Mouse (Mus musculus) heart, postnatal 14 days (tissue): ENCODE data around the gene Cd3eap. TPM values are rescaled to one million over a fixed set of nuclear protein-coding genes. Genes with fewer than 3 reads are reported as not detected.

Experiments
- DNase-seq, 2 experiments: peaks; one replicate each; pipeline ENCODE4 v3.0.0; 2021 to 2022
- intact Hi-C: fragments of 180-260 bp; cut with DNase I; formaldehyde crosslinking; loops from one replicate; pipeline ENCODE4 v1.15.1; 2025
- total RNA-seq, 2 experiments: library from RNA; stranded (reverse); gene quantifications; 2 replicates each; pipeline ENCODE4 v1.2.3; 2021

Gene Cd3eap
- total RNA-seq, 2 experiments from 2014 or later = 6.5 to 9.4 TPM

DNA sequence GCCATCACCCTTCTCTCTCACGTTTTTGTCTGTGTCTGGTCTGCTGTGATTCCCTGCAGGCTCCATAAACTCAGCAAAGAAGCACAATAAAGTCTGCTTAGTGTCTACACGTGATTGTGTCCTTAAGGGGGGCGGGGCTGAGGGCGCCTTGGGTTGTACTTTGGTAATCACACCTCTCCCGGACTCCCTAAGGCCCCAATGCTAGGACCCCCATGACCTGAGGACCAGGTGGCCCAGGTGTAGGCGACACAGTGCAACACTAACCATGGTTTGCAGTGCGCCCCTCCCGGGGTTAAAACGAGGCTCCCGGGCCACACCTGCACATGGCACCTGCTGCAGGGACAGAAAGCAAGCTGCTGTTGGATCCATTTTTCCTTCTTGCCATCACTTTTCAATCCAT lies 18.0 kb downstream of the Cd3eap start:
- intact Hi-C loops = loop anchor here (5.0 kb wide), 1 partner anchor 164 kb away; the partner anchor contains the start of gene Eml2
- DNase-seq = no peak

DNA sequence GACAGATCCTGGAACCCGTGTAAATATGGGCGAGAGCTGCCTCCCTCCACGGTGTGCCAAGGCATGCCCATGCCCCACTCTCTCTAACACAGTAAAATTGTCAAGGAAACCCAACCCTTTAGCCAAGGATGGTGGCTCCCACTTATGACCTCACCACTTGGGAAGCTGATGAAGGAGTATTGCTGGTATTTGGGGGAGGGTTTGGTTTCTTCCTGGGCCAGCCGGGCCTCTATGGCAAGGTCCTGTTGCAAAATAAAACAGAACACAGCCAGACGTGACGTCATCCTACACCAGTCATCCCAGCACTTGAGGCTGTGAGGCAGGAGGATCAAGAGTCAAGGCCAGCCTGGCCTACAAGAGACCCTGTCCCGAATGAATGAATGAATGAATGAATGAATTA lies 20.7 kb downstream of the Cd3eap start:
- DNase-seq = no peak
- intact Hi-C loops = no loop called here

GRCm38 (mm10) chr7:19338060-19338459 lies 21.2 kb downstream of the Cd3eap start:
- no peak for DNase-seq
- intact Hi-C loops = no loop called here

DNA sequence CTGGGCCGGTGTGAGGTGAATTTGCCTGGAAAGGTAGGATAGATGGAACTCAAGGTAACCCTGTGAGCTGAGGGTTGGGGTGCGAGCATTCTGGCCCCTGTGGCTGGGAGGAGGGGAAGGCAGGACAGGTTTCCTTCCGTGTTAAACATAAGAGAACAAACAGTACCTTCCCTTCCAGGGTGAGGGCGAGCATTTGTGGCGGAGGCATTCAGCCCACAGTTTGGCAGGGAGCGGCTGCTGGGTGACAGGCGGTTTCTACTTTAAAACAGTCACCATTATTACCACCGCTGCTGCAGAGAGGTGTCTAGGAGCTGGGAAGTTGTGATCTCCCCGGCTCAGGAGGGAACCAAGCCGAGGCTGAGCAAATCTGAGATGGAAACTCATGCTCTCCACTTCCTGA lies 22.2 kb downstream of the Cd3eap start:
- DNase-seq = no peak
- intact Hi-C loops = no loop called here

DNA sequence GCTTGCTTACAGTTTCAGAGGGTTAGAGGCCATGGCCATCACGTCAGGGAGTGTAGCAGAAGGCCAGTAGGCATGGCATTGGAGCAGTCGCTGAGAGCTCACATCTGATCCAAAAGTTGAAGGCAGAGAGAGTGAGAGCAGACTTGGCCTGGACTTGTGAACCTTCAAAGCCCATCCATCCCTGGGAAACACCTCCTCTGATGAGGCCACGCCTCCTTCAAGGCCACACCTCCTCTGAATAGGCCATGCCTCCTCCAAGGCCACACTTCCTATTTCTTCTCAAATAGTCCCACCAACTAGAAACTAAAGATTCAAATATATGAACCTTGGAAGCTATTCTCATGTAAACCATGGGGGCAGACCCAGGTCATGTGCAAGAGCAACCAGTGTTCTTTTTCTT lies 23.7 kb downstream of the Cd3eap start:
- intact Hi-C loops = no loop called here
- DNase-seq = no peak

DNA sequence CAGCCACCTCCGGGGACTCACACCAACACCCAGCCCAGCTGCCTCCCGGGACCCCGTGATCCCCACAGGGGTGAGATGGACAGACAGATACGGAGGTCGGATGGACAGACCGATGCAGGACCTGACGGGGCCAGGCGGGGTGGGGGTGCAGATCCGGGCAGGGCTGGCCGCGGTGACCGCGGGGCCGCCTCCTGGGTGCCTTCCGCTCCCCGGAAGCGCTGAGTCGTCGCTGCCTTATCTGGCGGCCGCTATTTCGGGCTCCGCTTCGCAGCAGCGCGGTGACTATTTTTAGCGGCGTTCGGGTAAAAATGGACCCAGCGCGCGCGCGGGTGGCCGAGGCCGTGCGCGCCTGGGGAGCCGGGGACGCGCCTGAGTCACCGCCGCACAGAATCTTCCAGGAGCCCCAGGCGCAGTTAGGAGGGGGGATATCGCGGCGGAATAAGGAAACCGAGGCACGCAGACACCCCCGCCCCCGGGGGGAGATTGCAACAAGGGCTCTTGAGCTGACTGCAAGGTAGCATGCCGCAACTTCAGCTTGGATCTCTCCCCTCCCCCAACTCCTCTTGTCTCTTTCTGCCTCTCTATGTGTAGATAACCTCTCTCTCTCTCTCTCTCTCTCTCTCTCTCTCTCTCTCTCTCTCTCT lies 26.5 kb downstream of the Cd3eap start:
- DNase-seq = peak; percentile 86 to 88
- intact Hi-C loops = no loop called here

DNA sequence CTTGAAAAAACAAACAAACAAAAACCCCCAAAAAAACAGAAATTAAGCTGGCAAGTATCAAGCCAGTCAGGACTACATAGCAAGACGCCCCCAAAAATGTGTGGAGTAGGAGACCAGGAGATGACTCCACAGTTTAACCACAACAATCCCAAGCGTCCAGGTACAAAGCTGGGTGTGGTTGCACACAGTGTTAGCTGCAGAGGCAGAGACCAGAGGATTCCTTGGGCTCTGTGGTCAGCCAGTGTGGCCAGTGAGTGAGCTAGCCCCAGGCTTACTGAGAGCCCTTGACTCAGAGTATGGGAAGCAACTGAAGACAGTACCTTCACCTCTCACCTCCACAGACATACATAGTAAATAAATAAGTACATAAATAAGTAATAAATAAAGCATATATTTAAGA lies 27.4 kb downstream of the Cd3eap start:
- DNase-seq = no peak
- intact Hi-C loops = no loop called here

DNA sequence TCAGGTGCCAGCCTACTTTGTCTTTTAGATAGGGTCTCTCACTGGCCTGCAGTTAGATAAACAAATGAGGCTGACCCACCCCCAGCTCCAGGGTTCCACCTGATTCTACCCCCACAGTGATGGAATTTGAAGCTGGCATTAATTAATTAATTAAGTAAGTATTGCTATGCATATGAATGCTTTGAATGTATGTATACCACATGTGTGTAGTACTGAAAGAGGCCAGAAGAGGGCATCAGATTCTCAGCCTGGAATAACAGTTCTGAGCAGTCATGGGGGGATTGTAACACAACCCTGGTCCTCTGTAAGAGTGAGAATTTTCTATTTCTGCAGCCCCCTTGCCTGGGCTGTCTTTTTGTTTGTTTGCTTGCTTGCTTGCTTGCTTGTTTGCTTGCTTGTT lies 30.9 kb downstream of the Cd3eap start:
- DNase-seq = no peak
- intact Hi-C loops = no loop called here

DNA sequence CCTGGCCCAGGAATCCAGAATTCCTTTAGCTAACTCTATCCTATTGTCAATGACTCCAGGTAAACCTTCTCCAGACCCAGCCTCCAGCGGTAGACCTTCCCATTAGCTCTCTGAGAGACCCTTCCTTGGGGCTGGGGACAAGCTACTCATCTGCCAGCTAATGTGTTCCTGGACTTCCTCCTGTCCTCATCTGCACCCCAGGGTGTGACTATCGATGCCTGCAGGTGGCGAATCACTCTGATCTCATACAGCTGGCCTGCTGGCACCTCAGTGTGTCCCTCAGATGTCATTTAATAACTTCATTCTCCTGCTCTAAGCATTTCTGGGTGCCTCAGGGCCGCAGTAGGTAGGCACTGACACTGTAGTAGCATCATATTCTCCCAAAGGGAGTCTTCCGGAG lies 31.5 kb downstream of the Cd3eap start:
- no peak for DNase-seq
- intact Hi-C loops = no loop called here

- peak; percentile 93 for DNase-seq
- intact Hi-C loops = no loop called here
These were observed 32.2 kb downstream of the Cd3eap start for GRCm38 (mm10) chr7:19327128-19327527.

DNA sequence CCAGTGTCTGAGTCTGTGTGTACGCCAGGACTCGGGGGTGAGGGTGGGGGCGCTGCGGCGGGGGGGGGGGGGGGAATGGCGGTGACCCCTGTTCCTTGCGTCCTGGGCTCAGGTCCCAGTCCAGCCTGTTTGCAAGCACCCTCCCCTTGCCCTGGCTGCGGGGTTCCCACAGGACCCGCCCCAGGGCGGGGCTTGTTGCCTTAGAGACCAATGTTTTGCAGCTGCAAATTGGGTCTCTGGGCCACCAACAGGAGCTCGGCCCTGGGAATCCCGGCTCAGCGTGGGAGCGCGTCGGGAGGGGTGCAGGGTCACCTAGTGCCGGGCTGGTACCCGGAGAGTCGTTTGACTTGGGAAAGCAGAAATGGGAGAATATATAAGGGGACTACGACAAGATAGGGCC lies 32.9 kb downstream of the Cd3eap start:
- peak; percentile 96 to 97 for DNase-seq
- intact Hi-C loops = no loop called here

- intact Hi-C loops = no loop called here
These were observed 33.8 kb downstream of the Cd3eap start for GRCm38 (mm10) chr7:19325262-19326199.

DNA sequence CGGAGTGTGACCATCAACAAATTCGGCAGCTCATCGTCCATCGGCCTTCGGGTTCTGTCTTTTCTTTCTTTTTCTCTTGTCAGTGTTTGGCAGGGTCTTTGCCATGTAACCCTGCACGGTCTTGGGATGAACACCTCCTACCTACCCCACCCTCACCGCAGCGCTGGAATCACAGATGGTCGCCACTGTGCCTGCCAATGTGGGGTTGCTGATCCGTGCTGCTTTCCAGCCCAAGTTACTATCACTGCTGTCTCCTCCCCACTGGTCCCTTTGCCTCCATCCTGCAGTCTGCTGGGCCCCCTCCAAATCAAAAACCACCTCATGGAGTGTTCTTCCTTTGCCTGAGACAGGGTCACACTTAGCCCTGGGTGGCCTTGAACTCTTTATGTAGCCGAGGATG lies 35.1 kb downstream of the Cd3eap start:
- no peak for DNase-seq
- intact Hi-C loops = no loop called here

More at GRCm38 (mm10) chr7:19325262-19326199, 33.8 kb downstream of the Cd3eap start:
- no peak for DNase-seq

DNA sequence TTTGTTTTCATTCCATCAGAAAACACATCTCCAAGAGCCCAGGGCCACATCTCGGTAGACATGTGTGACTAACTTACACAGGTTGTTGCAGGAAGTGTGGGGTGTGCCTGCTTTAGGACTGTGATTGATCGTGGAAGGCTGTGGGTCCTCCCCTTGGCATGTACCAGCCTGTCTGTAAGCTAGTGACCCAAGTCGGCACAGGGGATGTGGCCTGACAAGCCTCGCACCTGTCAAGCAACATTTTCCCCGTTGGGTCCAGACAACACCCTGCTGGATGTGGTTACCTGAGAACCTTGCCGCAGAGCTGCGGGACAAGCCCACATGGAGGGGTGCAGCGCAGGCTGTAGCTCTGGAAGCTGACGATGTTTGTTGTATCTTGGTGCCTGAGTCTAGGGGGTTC lies 36.8 kb downstream of the Cd3eap start:
- no peak for DNase-seq
- intact Hi-C loops = no loop called here

- no peak for DNase-seq
- intact Hi-C loops = no loop called here
These were observed 37.8 kb downstream of the Cd3eap start for GRCm38 (mm10) chr7:19321464-19321863.

- DNase-seq = no peak
- intact Hi-C loops = no loop called here
These were observed 38.6 kb downstream of the Cd3eap start for GRCm38 (mm10) chr7:19320637-19321036.

- peak; percentile 98 to 99 for DNase-seq
- intact Hi-C loops = no loop called here
These were observed 39.4 kb downstream of the Cd3eap start for GRCm38 (mm10) chr7:19319906-19320305.

DNA sequence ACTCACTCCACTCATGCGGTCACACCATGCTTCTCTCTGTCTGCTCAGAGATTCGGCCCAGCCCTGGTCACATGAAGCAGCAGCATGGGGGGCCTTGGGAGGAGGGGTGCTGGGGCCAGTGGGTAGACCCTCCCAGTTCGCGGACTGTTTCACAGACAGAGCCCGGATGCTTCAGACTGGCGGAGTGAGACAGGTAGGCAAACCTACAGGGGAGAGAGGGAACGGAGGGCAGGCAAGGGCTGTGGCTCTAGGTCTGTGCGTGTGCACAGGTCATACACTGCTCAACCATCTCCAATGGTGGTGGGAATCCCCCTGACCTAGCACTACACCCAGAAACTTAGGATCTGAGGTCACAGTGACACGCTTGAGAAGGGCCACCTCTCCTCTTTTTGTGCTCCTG lies 39.8 kb downstream of the Cd3eap start:
- DNase-seq = peak in 1 of 2 experiments; percentile 27
- intact Hi-C loops = no loop called here

DNA sequence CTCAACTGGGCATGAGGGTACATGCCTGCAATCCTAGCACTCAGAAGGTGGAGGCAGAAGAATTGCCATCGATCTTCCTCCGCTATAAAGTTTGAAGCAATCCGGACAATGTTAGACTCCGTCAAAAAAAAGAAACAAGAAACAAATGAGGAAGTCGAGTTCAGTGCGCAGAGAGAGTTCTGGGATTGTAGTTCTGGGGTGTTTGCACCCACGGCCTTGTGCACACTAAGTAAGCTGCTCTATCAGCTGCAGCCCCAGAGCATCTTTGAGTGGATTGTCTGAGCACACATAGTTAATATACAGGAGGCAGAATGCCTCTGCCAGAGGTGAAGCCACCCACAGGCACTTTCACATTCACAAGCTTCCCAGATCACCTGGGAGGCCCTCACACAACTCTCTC lies 40.6 kb downstream of the Cd3eap start:
- intact Hi-C loops = no loop called here
- no peak for DNase-seq

- DNase-seq = no peak
- intact Hi-C loops = no loop called here
These were observed 41.1 kb downstream of the Cd3eap start for GRCm38 (mm10) chr7:19318201-19318600.

GRCm38 (mm10) chr7:19316451-19317161 lies 42.7 kb downstream of the Cd3eap start:
- intact Hi-C loops = no loop called here
- DNase-seq = peak in 1 of 2 experiments; percentile 52
